Mouse (Mus musculus): ENCODE measurements at regions not wholly inside any gene's neighbourhood (a gene's known extent, or its start where the extent isn't known, plus 50 kb on each side); places are given as distances from the start of the nearest gene placed in this dataset.

GRCm38 (mm10) chr19:60110278-60110677 lies 116.2 kb downstream of the Fam204a start:
- TF ChIP-seq CTCF (conservative IDR thresholded peaks at IDR 0.05): no peak
- Histone ChIP-seq H3K27ac (no peak overlapping the region), H3K4me3 (no peak overlapping the region)
- no peak for DNase-seq (ENCODE audit: low spot score in 2 of 2)

DNA sequence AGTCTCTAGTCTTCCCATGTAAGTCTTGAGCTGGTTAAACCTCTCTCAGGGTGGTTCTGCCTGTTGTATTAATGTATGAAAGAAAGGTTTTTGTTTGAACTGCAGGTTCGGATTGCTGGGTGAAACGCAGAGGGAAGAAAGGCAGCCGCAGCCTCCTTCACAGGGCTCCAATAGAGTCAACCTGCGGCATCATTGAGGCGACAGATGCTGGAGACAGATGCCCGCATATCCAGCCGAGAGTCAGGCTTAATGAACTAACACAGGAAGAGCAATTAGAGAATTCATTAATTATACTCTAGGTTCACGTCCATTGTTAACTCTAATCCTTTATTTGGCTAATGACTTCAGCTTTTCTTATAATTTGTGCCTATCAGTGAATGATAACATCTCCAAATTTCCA lies 117.0 kb downstream of the Fam204a start:
- no peak for DNase-seq (ENCODE audit: low spot score in 2 of 2)
- Histone ChIP-seq H3K4me3 (no peak overlapping the region), H3K27ac (no peak overlapping the region)
- TF ChIP-seq CTCF (conservative IDR thresholded peaks at IDR 0.05): no peak

- TF ChIP-seq CTCF (conservative IDR thresholded peaks at IDR 0.05): no peak
Measured at GRCm38 (mm10) chr19:60097915-60098314, 128.6 kb downstream of the Fam204a start.

DNA sequence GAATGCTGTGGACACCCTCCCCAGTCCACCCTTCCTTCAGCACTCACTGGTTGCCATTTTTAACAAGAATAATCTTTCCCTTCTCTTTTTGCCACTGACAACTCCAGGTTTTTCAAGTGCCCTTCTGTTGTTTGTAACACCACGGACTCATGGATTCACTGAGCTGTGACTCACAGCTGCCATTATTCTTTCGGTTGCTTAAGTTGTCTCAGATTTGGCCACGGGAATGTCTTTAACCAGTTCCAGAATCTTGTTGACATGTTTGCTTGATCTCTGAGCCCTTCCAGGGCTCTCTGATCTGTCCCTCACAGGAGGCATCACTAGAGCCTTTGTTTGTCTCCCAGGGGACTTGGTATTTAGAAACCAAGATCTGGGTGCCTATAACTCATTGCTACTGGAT lies 131.5 kb upstream of the Rab11fip2 start:
- Histone ChIP-seq H3K27ac (no peak overlapping the region), H3K4me3 (no peak overlapping the region)
- no peak for TF ChIP-seq CTCF (conservative IDR thresholded peaks at IDR 0.05)
- no peak for DNase-seq (ENCODE audit: low spot score in 2 of 2)

More at GRCm38 (mm10) chr19:60097915-60098314, 128.6 kb downstream of the Fam204a start:
- no peak overlapping the region for H3K27ac ChIP-seq
- DNase-seq (ENCODE audit: low spot score in 2 of 2): no peak
- no peak overlapping the region for H3K4me3 ChIP-seq

GRCm38 (mm10) chr19:60073328-60073727 lies 129.9 kb upstream of the Rab11fip2 start:
- no peak for TF ChIP-seq CTCF (conservative IDR thresholded peaks at IDR 0.05)
- no peak overlapping the region for H3K4me3 ChIP-seq

DNA sequence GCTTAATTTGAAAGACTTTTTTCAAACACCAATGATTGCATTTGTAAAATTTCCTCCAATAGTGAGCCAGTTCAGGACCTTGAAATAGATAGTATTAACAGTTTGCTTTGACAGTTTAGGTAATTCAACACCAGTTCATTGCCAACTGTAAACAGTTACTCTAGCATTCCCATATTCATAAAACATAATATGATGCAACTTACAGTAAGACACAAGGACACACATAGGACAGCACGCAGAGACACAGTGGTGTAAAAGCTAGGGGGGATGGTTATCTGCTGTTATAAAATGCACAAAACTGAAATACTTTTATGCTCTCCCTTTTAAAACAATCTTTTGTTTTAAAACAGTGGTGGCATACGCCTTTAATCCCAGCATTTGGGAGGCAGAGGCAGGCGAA lies 122.7 kb upstream of the Rab11fip2 start:
- no peak for DNase-seq (ENCODE audit: low spot score in 2 of 2)
- Histone ChIP-seq H3K27ac (no peak overlapping the region), H3K4me3 (no peak overlapping the region)
- no peak for TF ChIP-seq CTCF (conservative IDR thresholded peaks at IDR 0.05)

More at GRCm38 (mm10) chr19:60073328-60073727, 129.9 kb upstream of the Rab11fip2 start:
- H3K27ac ChIP-seq: no peak overlapping the region
- no peak for DNase-seq (ENCODE audit: low spot score in 2 of 2)

DNA sequence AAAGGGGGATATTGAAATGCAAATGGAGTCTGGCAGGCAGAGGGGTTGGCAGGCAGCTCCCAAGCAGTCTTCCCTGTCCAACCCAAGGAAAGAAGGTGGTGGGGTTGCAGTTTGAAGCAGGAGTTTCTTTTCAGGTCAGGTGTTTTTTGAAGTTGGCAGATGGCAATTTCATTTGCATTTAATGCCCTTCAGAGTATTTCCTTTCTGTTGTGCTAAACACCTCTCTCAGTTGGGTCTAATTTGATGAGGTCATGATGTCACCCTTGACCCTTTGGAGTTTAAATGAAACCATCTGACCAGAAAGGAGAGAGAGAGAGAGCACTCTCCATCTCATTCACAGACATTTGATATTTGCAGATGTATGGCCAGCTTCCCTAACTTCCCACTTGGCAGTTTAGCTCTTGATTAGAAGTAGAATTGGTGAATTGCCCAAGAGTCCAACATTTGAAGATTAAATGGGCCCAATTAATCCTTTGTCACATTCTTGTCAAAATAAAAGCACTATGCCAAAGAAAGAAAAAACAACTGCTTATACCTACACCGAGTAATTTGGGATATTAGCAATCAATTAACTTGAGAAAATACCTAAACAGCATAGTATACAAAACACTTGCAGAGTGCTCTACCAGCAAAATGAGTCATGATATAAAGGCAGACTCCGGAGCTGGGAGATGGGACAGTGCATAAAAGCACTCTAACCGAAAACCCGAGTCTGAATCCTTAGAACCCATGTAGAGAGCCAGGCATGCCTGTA lies 111.8 kb upstream of the Rab11fip2 start:
- no peak overlapping the region for H3K4me3 ChIP-seq
- TF ChIP-seq CTCF (conservative IDR thresholded peaks at IDR 0.05): no peak
- no peak overlapping the region for H3K27ac ChIP-seq
- DNase-seq (ENCODE audit: low spot score in 2 of 2): no peak

GRCm38 (mm10) chr19:60051151-60051550 lies 107.7 kb upstream of the Rab11fip2 start:
- DNase-seq (ENCODE audit: low spot score in 2 of 2): no peak
- H3K27ac ChIP-seq: no peak overlapping the region
- TF ChIP-seq CTCF (conservative IDR thresholded peaks at IDR 0.05): no peak
- no peak overlapping the region for H3K4me3 ChIP-seq

DNA sequence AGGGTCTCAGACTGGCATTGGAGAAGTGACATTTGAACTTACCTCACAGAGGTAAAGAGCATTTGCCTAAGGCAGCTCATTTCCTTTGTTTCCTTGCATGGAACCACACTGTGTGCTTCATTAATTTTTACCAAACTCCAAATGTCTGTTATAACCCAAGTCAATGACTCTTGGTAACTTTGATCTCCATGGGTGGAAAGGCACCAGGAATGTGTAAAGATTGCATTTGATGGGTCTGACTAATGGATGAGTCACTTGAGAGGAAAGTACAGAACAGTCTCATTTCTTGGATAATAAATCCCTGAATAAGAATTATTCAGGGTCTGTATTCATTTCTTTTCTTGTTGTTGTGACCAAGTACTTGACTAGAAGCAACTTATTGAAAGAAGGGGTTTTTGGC lies 97.3 kb upstream of the Rab11fip2 start:
- Histone ChIP-seq H3K4me3 (no peak overlapping the region), H3K27ac (no peak overlapping the region)
- no peak for DNase-seq (ENCODE audit: low spot score in 2 of 2)
- TF ChIP-seq CTCF (conservative IDR thresholded peaks at IDR 0.05): no peak

DNA sequence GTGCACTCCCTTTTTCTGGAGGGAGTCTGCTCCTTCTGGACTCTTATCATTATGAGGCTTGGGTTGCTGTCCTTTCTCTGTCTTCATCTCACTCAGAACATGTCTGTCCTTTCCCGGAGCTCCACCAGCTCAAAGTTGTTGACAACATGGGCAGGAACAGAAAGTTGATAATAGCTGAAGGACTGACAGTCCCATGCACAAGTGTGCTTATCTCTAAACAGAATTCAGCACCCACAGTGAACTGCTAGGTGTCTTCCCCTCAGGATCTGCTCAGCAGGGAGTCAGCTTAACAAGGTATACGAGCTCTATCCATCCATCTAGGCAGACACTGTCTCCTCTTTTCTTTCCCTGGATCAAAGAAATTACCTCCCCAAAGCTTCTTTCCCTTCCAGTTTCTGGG lies 89.2 kb upstream of the Rab11fip2 start:
- Histone ChIP-seq H3K27ac (no peak overlapping the region), H3K4me3 (no peak overlapping the region)
- DNase-seq (ENCODE audit: low spot score in 2 of 2): no peak
- TF ChIP-seq CTCF (conservative IDR thresholded peaks at IDR 0.05): no peak

DNA sequence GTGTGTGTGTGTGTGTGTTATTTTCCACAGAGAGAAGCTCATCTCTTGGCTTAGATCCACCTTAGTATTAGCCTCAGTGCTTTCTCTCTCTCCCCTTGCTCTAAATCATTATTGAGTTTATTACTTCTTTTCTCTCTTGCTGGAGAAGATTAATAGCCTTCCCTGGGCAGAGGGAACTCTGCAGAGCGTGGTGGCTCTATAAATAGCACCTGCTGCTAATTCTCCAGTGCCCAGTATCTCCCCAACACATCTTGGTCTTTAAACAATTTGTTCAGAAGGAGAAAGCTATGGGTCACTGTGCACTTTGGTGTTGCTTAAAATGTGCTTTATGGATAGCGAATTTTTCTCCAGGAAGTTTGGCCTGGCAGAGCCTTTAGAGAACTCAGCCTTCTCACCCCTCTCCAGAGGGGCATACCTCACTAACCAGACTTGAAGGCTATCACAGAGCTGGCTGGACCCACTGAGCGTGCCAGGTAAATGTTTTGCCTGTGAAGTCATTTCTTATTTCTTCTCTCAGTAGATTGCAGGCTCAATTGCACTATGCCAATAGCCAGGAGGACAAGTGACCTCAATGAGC lies 86.8 kb upstream of the Rab11fip2 start:
- no peak for TF ChIP-seq CTCF (conservative IDR thresholded peaks at IDR 0.05)
- H3K27ac ChIP-seq: no peak overlapping the region

DNA sequence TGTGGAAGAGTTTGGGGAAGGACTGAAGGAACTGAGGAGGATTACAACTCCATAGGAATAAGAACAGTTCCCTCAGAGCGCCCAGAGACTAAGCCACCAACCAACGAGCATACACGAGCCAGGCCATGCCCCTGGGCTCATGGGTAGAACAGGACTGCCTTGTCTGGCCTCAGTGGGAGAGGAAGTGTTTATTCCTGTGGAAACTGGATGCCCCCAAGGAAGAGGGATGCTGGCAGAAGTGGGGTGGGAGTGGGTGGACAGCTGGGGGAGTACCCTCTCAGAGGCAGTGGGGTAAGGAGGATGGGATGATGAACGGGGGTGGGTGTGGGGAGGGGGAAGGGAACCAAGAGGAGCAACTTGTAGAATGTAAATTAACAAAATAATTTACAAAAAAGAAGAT lies 86.3 kb upstream of the Rab11fip2 start:
- TF ChIP-seq CTCF (conservative IDR thresholded peaks at IDR 0.05): no peak
- Histone ChIP-seq H3K4me3 (no peak overlapping the region), H3K27ac (no peak overlapping the region)
- no peak for DNase-seq (ENCODE audit: low spot score in 2 of 2)

More for the DNA sequence above, 86.8 kb upstream of the Rab11fip2 start:
- no peak overlapping the region for H3K4me3 ChIP-seq
- no peak for DNase-seq (ENCODE audit: low spot score in 2 of 2)

DNA sequence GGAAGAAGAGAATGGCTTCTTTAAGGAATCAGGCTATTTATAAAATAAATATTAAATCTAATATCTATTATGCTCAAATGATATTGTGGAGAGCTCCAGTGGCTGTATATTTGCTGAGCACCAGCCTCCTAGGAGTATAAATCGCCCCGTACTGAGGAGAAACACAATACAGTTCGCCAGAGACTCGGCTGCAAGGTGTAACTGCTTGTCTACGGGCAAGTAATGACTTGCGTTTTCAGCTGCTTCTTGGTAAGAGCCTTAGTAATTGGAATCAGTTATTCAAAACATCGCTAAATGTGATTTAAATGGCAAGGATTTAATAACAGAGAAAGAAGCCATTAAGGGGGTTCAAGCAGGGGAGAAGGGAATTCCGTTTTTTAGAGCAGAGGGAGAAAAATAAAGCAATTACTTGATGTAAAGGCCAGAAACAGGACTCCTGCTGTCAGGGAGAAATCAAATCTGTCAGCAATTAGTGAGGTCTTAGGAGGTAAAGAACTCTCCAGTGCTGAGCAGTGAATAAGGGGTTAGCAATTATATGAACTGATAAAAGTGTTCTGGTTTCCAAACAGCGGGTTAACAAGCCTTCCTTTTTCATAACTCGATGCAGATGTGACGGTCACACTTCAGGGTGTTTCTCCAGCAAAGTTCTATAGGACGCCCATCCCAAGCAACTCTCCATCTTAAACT lies 72.3 kb upstream of the Rab11fip2 start:
- Histone ChIP-seq H3K4me3 (no peak overlapping the region), H3K27ac (no peak overlapping the region)
- no peak for DNase-seq (ENCODE audit: low spot score in 2 of 2)
- no peak for TF ChIP-seq CTCF (conservative IDR thresholded peaks at IDR 0.05)

Data from layer of hippocampus, adult 2 months (tissue).